Mouse (Mus musculus): ENCODE measurements around the gene Ythdc1. TPM values are rescaled to one million over a fixed set of nuclear protein-coding genes. Genes with fewer than 3 reads are reported as not detected.
A peak's percentile ranks its signal among the peaks of the same experiment; 100 is the strongest.
"Not testable (repeated sequence)": the region's sequence is repeated elsewhere in the genome, so short reads cannot be mapped to it uniquely, and the experiment has no call there.

Ythdc1 gene
- 10 to 100 TPM; 51.0 to 55.6 TPM for total RNA-seq (2021)
- long read RNA-seq, partial matches to known transcripts: 3 of 13 reads
- long read RNA-seq, other reads (novel, unspliced or antisense): 9 of 13 reads

GRCm38 (mm10) chr5:86803962-86804940 lies at the start of gene Ythdc1:
Gene Ythdc1 (plus strand): TSS chr5:86804221.
- DNase-seq (ENCODE audit: low spot score in 2 of 2): peak; percentile 89 to 91

- DNase-seq (ENCODE audit: low spot score in 2 of 2): no peak
Observed at GRCm38 (mm10) chr5:86769015-86769658, 34.9 kb upstream of the Ythdc1 start.

- no peak for DNase-seq (ENCODE audit: low spot score in 2 of 2)
Observed at GRCm38 (mm10) chr5:86771010-86771409, 33.0 kb upstream of the Ythdc1 start.

- DNase-seq (ENCODE audit: low spot score in 2 of 2): no peak
Observed at GRCm38 (mm10) chr5:86776941-86777340, 27.1 kb upstream of the Ythdc1 start.

GRCm38 (mm10) chr5:86778471-86778870 lies 25.6 kb upstream of the Ythdc1 start:
- DNase-seq (ENCODE audit: low spot score in 2 of 2): no peak

- no peak for DNase-seq (ENCODE audit: low spot score in 2 of 2)
Observed at GRCm38 (mm10) chr5:86783059-86783458, 21.0 kb upstream of the Ythdc1 start.

- no peak for DNase-seq (ENCODE audit: low spot score in 2 of 2)
Observed at GRCm38 (mm10) chr5:86784205-86784604, 19.8 kb upstream of the Ythdc1 start.

GRCm38 (mm10) chr5:86786798-86787197 lies 17.2 kb upstream of the Ythdc1 start:
- DNase-seq (ENCODE audit: low spot score in 2 of 2): no peak

GRCm38 (mm10) chr5:86789954-86790353 lies 14.1 kb upstream of the Ythdc1 start:
- DNase-seq (ENCODE audit: low spot score in 2 of 2): no peak

GRCm38 (mm10) chr5:86792249-86792648 lies 11.8 kb upstream of the Ythdc1 start:
- no peak for DNase-seq (ENCODE audit: low spot score in 2 of 2)

GRCm38 (mm10) chr5:86792807-86793206 lies 11.2 kb upstream of the Ythdc1 start:
- no peak for DNase-seq (ENCODE audit: low spot score in 2 of 2)

- no peak for DNase-seq (ENCODE audit: low spot score in 2 of 2)
Observed at GRCm38 (mm10) chr5:86816795-86817194, 12.8 kb downstream of the Ythdc1 start.

- not testable (repeated sequence) for DNase-seq (ENCODE audit: low spot score in 2 of 2)
Observed at GRCm38 (mm10) chr5:86836378-86836777, 32.4 kb downstream of the Ythdc1 start.

GRCm38 (mm10) chr5:86838110-86838509 lies 34.1 kb downstream of the Ythdc1 start:
- no peak for DNase-seq (ENCODE audit: low spot score in 2 of 2)

- DNase-seq (ENCODE audit: low spot score in 2 of 2): no peak
Observed at GRCm38 (mm10) chr5:86839472-86839871, 35.5 kb downstream of the Ythdc1 start.

- DNase-seq (ENCODE audit: low spot score in 2 of 2): no peak
Observed at GRCm38 (mm10) chr5:86840207-86840606, 36.2 kb downstream of the Ythdc1 start.

GRCm38 (mm10) chr5:86841261-86841660 lies 37.2 kb downstream of the Ythdc1 start:
- not testable (repeated sequence) for DNase-seq (ENCODE audit: low spot score in 2 of 2)

GRCm38 (mm10) chr5:86850104-86850503 lies 46.1 kb downstream of the Ythdc1 start:
- DNase-seq (ENCODE audit: low spot score in 2 of 2): peak in 1 of 2 experiments; percentile 20

GRCm38 (mm10) chr5:86851658-86852057 lies 47.6 kb downstream of the Ythdc1 start:
- no peak for DNase-seq (ENCODE audit: low spot score in 2 of 2)

- DNase-seq (ENCODE audit: low spot score in 2 of 2): not testable (repeated sequence)
Observed at GRCm38 (mm10) chr5:86856505-86856904, 52.5 kb downstream of the Ythdc1 start.

- DNase-seq (ENCODE audit: low spot score in 2 of 2): no peak
Observed at GRCm38 (mm10) chr5:86857682-86858081, 53.7 kb downstream of the Ythdc1 start.

GRCm38 (mm10) chr5:86858336-86858735 lies 54.3 kb downstream of the Ythdc1 start:
- DNase-seq (ENCODE audit: low spot score in 2 of 2): no peak

Data from layer of hippocampus, postnatal 10 days (tissue).